13 mouse cellular contexts compared by ENCODE assay signal in genomic region chr2:163284856-163285255, GRCm38 (mm10).
DNase-seq lines count a peak whose midpoint lies in the region; ATAC-seq and TF ChIP-seq lines count a peak whose summit lies in the region.
"Had no signal": no experiment of that assay in that cellular context is flagged by ENCODE, and none has a peak within 500 bp of the region (broad histone marks: within the 10 kb centered on the region; RNA-seq: fewer than 3 reads in every experiment).

No protein-coding gene starts in this region.

- no peak overlapping the region for H3K9ac ChIP-seq in heart, embryonic 13.5 days
- H3K9ac ChIP-seq in limb, embryonic 11.5 days (ENCODE audit: low read length): no peak overlapping the region
- no peak overlapping the region for H3K9ac ChIP-seq in forebrain, postnatal 0 days
- no peak overlapping the region for H3K9ac ChIP-seq in midbrain, embryonic 15.5 days
- H3K9ac ChIP-seq: liver, embryonic 14.5 days had no signal

- H3K9me3 ChIP-seq in heart, embryonic 13.5 days: no peaks in the 10 kb centered on the region
- no peaks in the 10 kb centered on the region for H3K9me3 ChIP-seq in limb, embryonic 11.5 days (ENCODE audit: control insufficient read depth, low read length)
- H3K9me3 ChIP-seq in limb, embryonic 10.5 days (replicated peaks): no peaks in the 10 kb centered on the region
- no peaks in the 10 kb centered on the region for H3K9me3 ChIP-seq in forebrain, postnatal 0 days (ENCODE audit: low read length)
- H3K9me3 ChIP-seq in midbrain, embryonic 15.5 days: no peaks in the 10 kb centered on the region

- H3K27me3 ChIP-seq in heart, embryonic 13.5 days (replicated peaks): peaks cover 5% of the 10 kb centered on the region; the same call in 1 of the 2 replicates
- H3K27me3 ChIP-seq in limb, embryonic 11.5 days (ENCODE audit: control insufficient read depth, insufficient read depth, low read length): peaks cover 11% of the 10 kb centered on the region; the same call in 1 of the 2 replicates
- peaks cover 72% of the 10 kb centered on the region for H3K27me3 ChIP-seq in limb, embryonic 10.5 days (ENCODE audit: low read depth, poor library complexity, severe bottlenecking)
- H3K27me3 ChIP-seq in forebrain, postnatal 0 days (ENCODE audit: insufficient read depth, low read length): peaks cover 4% of the 10 kb centered on the region; the same call in 1 of the 2 replicates
- no peaks in the 10 kb centered on the region for H3K27me3 ChIP-seq in midbrain, embryonic 15.5 days (replicated peaks)

- no peak overlapping the region; the same call in 1 of the 2 replicates for H3K27ac ChIP-seq in heart, embryonic 13.5 days (replicated peaks)
- H3K27ac ChIP-seq in limb, embryonic 11.5 days (replicated peaks; ENCODE audit: low read depth, low read length): no peak overlapping the region
- H3K27ac ChIP-seq in limb, embryonic 10.5 days: no peak overlapping the region
- peak overlapping the region; percentile 66 for H3K27ac ChIP-seq in forebrain, postnatal 0 days (ENCODE audit: low read depth, low read length)
- peak overlapping the region; percentile 72 for H3K27ac ChIP-seq in midbrain, embryonic 15.5 days
- H3K27ac ChIP-seq: liver, embryonic 14.5 days had no signal

- 61% methylated on average over 7 of the region's 7 CpGs for WGBS in heart, embryonic 13.5 days
- 36% methylated on average over 7 of the region's 7 CpGs for WGBS in limb, embryonic 11.5 days
- 53% methylated on average over 7 of the region's 7 CpGs for WGBS in limb, embryonic 10.5 days
- WGBS in forebrain, postnatal 0 days: 63% methylated on average over 7 of the region's 7 CpGs
- 38% methylated on average over 7 of the region's 7 CpGs for WGBS in midbrain, embryonic 15.5 days

- no peaks in the 10 kb centered on the region for H3K36me3 ChIP-seq in heart, embryonic 13.5 days
- no peaks in the 10 kb centered on the region for H3K36me3 ChIP-seq in limb, embryonic 11.5 days (ENCODE audit: control insufficient read depth, insufficient read depth, low read length)
- no peaks in the 10 kb centered on the region for H3K36me3 ChIP-seq in limb, embryonic 10.5 days
- H3K36me3 ChIP-seq in forebrain, postnatal 0 days (ENCODE audit: insufficient read depth): no peaks in the 10 kb centered on the region
- H3K36me3 ChIP-seq in midbrain, embryonic 15.5 days (replicated peaks): no peaks in the 10 kb centered on the region

- DNase-seq in heart, adult 11 months: no peak
- no peak for DNase-seq in limb, embryonic 11.5 days (ENCODE audit: low spot score)
- no peak for DNase-seq in limb, embryonic 10.5 days (ENCODE audit: low spot score)
- peak; percentile 44 for DNase-seq in forebrain, postnatal 0 days
- no peak for DNase-seq in right cerebral cortex, adult 2 months (ENCODE audit: low spot score in 2 of 2)
- DNase-seq: cerebellum, postnatal 14 days; heart, postnatal 36 days; spleen, adult 18-20 months had no signal

- no peak for TF ChIP-seq CTCF in forebrain, postnatal 0 days (IDR thresholded peaks at IDR 0.05; ENCODE audit: low read depth)

- ATAC-seq in heart, embryonic 13.5 days (ENCODE audit: extremely low read depth, insufficient number of reproducible peaks, low FRiP score, low TSS enrichment): no peak
- ATAC-seq in limb, embryonic 11.5 days (ENCODE audit: insufficient number of reproducible peaks, low FRiP score, low TSS enrichment, low read depth): peak; percentile 49; the same call in 1 of the 2 replicates
- ATAC-seq in forebrain, postnatal 0 days: no peak
- 0 out of 2 replicates have a peak, but pooled peaks have one; percentile 20 for ATAC-seq in midbrain, embryonic 15.5 days (replicated peaks)
- ATAC-seq in monocyte, adult 5-6 weeks (replicated peaks; ENCODE audit: insufficient number of reproducible peaks, low FRiP score, low TSS enrichment, poor library complexity, severe bottlenecking): no peak

- H3K4me2 ChIP-seq in heart, embryonic 13.5 days: peak overlapping the region; percentile 64
- no peak overlapping the region for H3K4me2 ChIP-seq in limb, embryonic 11.5 days (ENCODE audit: low read depth, severe bottlenecking)
- H3K4me2 ChIP-seq in forebrain, postnatal 0 days (ENCODE audit: low read depth): 0 out of 2 replicates have a peak overlapping the region, but pooled peaks have one; percentile 2
- H3K4me2 ChIP-seq in midbrain, embryonic 15.5 days: peak overlapping the region; percentile 17; the same call in 1 of the 2 replicates

- H3K4me3 ChIP-seq in heart, embryonic 13.5 days: peak overlapping the region; percentile 31
- H3K4me3 ChIP-seq in limb, embryonic 11.5 days (ENCODE audit: low read depth, low read length): no peak overlapping the region
- no peak overlapping the region for H3K4me3 ChIP-seq in limb, embryonic 10.5 days
- no peak overlapping the region for H3K4me3 ChIP-seq in forebrain, postnatal 0 days (ENCODE audit: low read depth, low read length)
- no peak overlapping the region for H3K4me3 ChIP-seq in midbrain, embryonic 15.5 days
- H3K4me3 ChIP-seq: erythroblast, embryonic 14.5 days had no signal

- peaks cover 35% of the 10 kb centered on the region for H3K4me1 ChIP-seq in heart, embryonic 13.5 days
- H3K4me1 ChIP-seq in limb, embryonic 11.5 days (ENCODE audit: control insufficient read depth, insufficient read depth, low read length): peaks cover 20% of the 10 kb centered on the region
- H3K4me1 ChIP-seq in limb, embryonic 10.5 days: peaks cover 40% of the 10 kb centered on the region
- H3K4me1 ChIP-seq in forebrain, postnatal 0 days (ENCODE audit: insufficient read depth): no peaks in the 10 kb centered on the region
- H3K4me1 ChIP-seq in midbrain, embryonic 15.5 days: peaks cover 36% of the 10 kb centered on the region

Comparison
In these comparisons a context has a peak if more than half of its experiments do, and no peak if none do; other contexts are left out.
1. ATAC-seq: peak in limb, embryonic 11.5 days (single experiment) and midbrain, embryonic 15.5 days (single experiment); none in heart, embryonic 13.5 days (single experiment), forebrain, postnatal 0 days (single experiment) and monocyte, adult 5-6 weeks (single experiment).
2. H3K27ac ChIP-seq: peak in forebrain, postnatal 0 days (single experiment) and midbrain, embryonic 15.5 days (single experiment); none in heart, embryonic 13.5 days (single experiment), limb, embryonic 11.5 days (single experiment) and limb, embryonic 10.5 days (single experiment).